Mouse (Mus musculus) bone marrow, adult 2 months (tissue): ENCODE results near the gene Limk2. TPM values are rescaled to one million over a fixed set of nuclear protein-coding genes. Genes with fewer than 3 reads are reported as not detected.

Experiments
- H3K27ac ChIP-seq: fragments of 200-500 bp; 2 replicates; pipeline ENCODE4 v1.5.1; 2012; ENCODE audit warnings: low read depth, mild to moderate bottlenecking, control low read depth, inconsistent platforms, low read length; ENCODE audit not compliant: control insufficient read depth, poor library complexity, insufficient read depth
- H3K4me1 ChIP-seq: fragments of 200-500 bp; 2 replicates; pipeline ENCODE4 v1.6.1; 2011; ENCODE audit warnings: low read length; ENCODE audit not compliant: control insufficient read depth, insufficient read depth
- H3K4me3 ChIP-seq: fragments of 200-500 bp; replicated peaks from 2 replicates; pipeline ENCODE3; 2011; ENCODE audit warnings: mild to moderate bottlenecking, low read depth, low read length, control low read depth; ENCODE audit not compliant: control insufficient read depth
- CTCF ChIP-seq: fragments of 200-500 bp; IDR thresholded peaks from 2 replicates; pipeline ENCODE4 v1.5.1; 2011; ENCODE audit warnings: low read length, control low read depth; ENCODE audit not compliant: control insufficient read depth, insufficient read depth
- POLR2A ChIP-seq: fragments of 200-500 bp; IDR thresholded peaks from 2 replicates; pipeline ENCODE4 v1.6.1; 2011; ENCODE audit warnings: low read depth, mild to moderate bottlenecking, control low read depth, low read length, borderline replicate concordance; ENCODE audit not compliant: control insufficient read depth
- WGBS: fragments of 180-500 bp; shearing (Covaris S2); methylation state at CpG from one replicate; pipeline ENCODE4 v1.1.7; 2018; 5-methylcytosine and 5-hydroxymethylcytosine counted together
- polyA plus RNA-seq: library from polyadenylated mRNA; stranded (reverse); fragments of >200 nt; gene quantifications from 2 replicates; pipeline ENCODE4 v1.2.4, GENCODE M21; 2011; ENCODE audit warnings: low replicate concordance; ENCODE audit not compliant: missing spikeins, insufficient read depth, insufficient read length

Gene Limk2
- polyA plus RNA-seq, 1 experiment: 60.1 TPM

DNA sequence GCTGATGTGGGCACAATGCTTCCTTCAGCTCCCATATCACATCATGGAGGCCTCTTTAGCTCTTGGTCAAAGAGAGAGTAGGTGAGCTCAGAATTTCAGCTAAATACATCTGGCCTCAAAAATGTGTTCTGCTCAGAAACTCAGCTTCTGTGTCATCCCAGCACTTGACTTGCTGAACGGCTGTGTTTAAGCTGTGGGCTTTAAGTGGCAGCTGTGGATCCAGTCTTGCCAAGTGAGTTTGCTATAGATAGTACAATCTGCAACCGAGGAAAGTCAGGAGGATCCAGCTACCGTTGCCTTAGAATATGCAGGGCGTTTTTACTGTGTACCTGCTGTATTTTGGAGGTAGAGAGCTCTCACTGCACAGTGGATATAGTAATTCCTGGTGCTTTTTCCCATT is 106.6 kb downstream of the Limk2 start:
- peaks cover 5% of the 10 kb centered on the region for H3K4me1 ChIP-seq
- H3K27ac ChIP-seq: no peak overlapping the region
- TF ChIP-seq CTCF (no peak), POLR2A (no peak)
- 66% methylated on average over 4 of the region's 4 CpGs for WGBS
- H3K4me3 ChIP-seq: no peak overlapping the region

DNA sequence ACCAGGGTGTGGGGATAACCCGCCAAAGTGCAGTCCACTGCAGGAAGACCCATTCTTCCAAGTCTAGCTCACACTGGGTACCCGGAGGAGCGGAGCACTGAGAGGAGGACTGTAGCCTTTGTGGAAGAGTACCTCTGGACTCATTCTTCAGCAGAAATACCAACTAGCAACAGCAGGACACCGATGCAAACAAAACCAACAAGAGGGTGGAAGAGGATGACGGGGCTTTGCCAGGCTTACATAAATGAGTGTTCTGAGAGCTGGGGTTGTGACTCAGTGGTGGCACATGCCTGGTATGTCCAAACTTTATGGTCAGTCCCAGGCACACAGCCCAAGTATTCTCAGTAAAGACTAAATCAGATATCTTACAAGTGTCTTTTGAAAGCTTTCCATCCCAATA is 107.9 kb downstream of the Limk2 start:
- H3K27ac ChIP-seq: no peak overlapping the region
- H3K4me1 ChIP-seq: peaks cover 5% of the 10 kb centered on the region
- H3K4me3 ChIP-seq: no peak overlapping the region
- TF ChIP-seq POLR2A: no peak
- TF ChIP-seq CTCF: no peak
- WGBS: 75% methylated on average over 5 of the region's 5 CpGs

DNA sequence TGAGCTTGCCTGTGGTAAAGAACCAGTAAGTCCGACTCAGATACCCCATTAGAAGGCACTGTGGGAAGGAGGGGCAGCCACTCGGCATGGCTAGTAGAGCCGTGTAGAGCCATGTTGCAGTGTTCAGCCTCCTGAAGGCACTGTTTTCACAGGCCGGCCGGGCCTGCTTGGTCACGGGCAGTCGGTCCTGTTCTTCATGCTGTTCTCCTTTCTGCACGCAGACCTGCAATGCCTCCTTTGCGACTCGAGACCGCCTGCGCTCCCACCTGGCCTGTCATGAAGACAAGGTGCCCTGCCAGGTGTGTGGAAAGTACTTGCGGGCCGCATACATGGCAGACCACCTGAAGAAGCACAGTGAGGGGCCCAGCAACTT is 110.2 kb downstream of the Limk2 start:
- no peak overlapping the region for H3K4me3 ChIP-seq
- H3K27ac ChIP-seq: peak overlapping the region; percentile 2
- H3K4me1 ChIP-seq: peaks cover 5% of the 10 kb centered on the region
- TF ChIP-seq POLR2A (no peak), CTCF (no peak)
- 76% methylated on average over 14 of the region's 14 CpGs for WGBS

DNA sequence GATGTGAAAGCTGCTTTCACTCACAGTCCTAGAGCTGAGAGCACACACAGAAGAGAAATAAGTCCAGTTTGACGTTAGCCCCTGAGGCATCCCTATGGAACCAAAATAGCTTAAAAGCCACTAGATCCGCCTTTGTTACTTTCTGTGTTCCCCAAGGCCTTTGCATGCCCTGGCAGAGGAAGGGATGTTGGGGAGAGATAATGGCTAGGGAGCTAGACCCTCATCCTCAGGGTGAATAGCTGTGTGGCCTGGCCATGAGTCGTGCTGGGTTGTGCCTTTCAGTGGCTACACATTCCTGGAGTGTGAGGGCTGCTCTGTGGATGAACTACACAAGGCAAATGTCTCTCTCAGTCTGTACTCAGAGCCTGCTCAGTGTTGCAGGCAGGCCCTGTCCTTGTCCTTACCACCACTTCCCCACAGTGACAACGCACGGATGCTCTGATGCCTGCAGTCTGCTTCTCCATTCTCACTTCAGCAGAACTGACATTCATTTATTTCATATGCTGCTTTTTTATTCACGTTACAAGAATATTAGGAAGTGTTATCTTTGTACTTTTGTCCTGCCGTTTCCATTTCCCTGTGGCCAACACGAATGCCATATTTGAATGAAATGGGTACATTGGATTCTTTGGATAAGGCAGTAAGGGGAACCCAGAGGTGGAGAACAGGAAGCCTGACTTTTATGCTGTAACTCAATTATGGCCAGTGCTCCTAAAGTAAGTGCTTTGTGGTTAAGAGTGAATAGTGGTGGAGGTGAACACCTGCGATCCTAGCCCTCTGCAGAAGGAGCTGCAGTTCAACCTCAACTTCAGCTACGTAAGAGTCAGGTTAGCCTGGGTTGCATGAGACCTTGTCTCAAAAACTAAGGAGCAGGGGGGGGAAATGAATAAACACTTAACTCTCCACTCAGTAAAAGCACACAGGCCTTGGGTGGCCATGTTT is 110.8 kb downstream of the Limk2 start:
- Histone ChIP-seq H3K27ac (peak overlapping the region; percentile 50), H3K4me1 (peaks cover 5% of the 10 kb centered on the region), H3K4me3 (no peak overlapping the region)
- WGBS: 25% methylated on average over 10 of the region's 10 CpGs
- no peak for TF ChIP-seq CTCF
- TF ChIP-seq POLR2A: no peak

DNA sequence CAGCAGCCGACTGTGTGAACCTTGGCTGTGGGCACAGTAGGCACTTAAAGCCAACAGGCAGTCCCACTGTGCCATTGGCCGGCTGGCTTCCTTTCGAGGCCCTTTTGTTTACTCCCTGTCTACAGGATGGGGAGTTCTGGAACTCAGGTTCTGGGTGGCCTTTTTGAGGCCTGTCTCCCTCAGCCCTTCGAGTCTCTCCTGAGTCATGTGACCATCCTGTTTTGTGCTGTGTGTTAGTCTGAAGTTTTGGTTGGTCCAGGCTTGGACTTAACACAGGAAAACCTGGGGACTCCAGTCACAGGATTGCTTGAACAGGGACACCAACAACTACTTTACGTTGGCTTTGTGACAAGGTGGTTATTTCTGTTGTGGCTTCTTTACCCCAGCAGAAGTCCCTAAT is 112.9 kb downstream of the Limk2 start:
- peaks cover 5% of the 10 kb centered on the region for H3K4me1 ChIP-seq
- no peak for TF ChIP-seq POLR2A
- TF ChIP-seq CTCF: no peak
- H3K4me3 ChIP-seq: no peak overlapping the region
- H3K27ac ChIP-seq: no peak overlapping the region
- 60% methylated on average over 5 of the region's 5 CpGs for WGBS

DNA sequence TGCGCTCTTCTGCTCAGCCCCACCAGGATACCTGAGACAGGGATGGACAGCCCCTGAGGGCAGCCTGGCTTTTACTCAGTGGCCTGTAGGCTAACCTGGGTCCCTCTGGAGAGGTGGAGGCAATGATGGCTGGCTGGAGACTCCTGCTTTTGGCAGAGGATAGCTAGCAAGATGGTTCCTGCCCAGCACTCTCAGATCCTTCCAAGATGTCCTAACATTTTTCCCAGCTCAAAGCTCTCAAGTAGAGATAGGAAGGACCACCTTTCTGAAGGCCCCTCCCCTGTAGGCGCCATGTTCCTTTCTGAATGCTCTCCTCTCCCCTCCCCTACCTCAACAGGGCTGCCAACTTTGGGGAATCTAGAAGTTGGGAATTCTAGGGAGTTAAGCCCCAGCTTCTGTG is 114.3 kb downstream of the Limk2 start:
- Histone ChIP-seq H3K27ac (no peak overlapping the region), H3K4me3 (no peak overlapping the region), H3K4me1 (peaks cover 5% of the 10 kb centered on the region)
- WGBS: 89% methylated on average over 2 of the region's 2 CpGs
- TF ChIP-seq CTCF (no peak), POLR2A (no peak)

Other genes with a start within 250 kb of the Limk2 start
- 15.6 and 33.5 TPM in 2 replicates for gene Sfi1, start 215.7 kb downstream of the Limk2 start, polyA plus RNA-seq
- 42.6 and 52.7 TPM in 2 replicates for gene Eif4enif1, start 206.8 kb downstream of the Limk2 start, polyA plus RNA-seq
- gene Drg1, start 142.8 kb downstream of the Limk2 start, polyA plus RNA-seq: 50.8 and 78.5 TPM in 2 replicates
- 33.6 and 53.9 TPM in 2 replicates for gene Patz1, start 120.3 kb downstream of the Limk2 start, polyA plus RNA-seq
- gene Pik3ip1, start 78.8 kb downstream of the Limk2 start, polyA plus RNA-seq: 11.6 and 29.7 TPM in 2 replicates
- 5.9 and 9.2 TPM in 2 replicates for gene Rnf185, start 43.2 kb upstream of the Limk2 start, polyA plus RNA-seq
- 0.38 TPM in 1 of 2 replicates, not detected in the other for gene Pla2g3, start 79.1 kb upstream of the Limk2 start, polyA plus RNA-seq
- 1.2 and 3.3 TPM in 2 replicates for gene Inpp5j, start 95.6 kb upstream of the Limk2 start, polyA plus RNA-seq
- gene Selenom, start 105.5 kb upstream of the Limk2 start, polyA plus RNA-seq: 8.0 and 23.9 TPM in 2 replicates
- 28.9 and 54.7 TPM in 2 replicates for gene Smtn, start 131.4 kb upstream of the Limk2 start, polyA plus RNA-seq
- gene Morc2a, start 240.0 kb upstream of the Limk2 start, polyA plus RNA-seq: 13.0 and 24.9 TPM in 2 replicates